Comparison of ENCODE assay signal across 8 mouse cellular contexts in genomic region chr16:90387161-90387671, GRCm38 (mm10). TPM values are rescaled to one million over a fixed set of nuclear protein-coding genes. Genes with fewer than 3 reads are reported as not detected.
A peak's percentile ranks its signal among the peaks of the same experiment; 100 is the strongest.
DNase-seq lines count a peak whose midpoint lies in the region; ATAC-seq lines count a peak whose summit lies in the region.

No protein-coding gene starts in this region.

- peak overlapping the region; percentile 85 for H3K4me2 ChIP-seq in embryonic facial prominence, embryonic 15.5 days (replicated peaks)
- peak overlapping the region; percentile 67 for H3K4me2 ChIP-seq in intestine, embryonic 14.5 days (ENCODE audit: low read length)
- H3K4me2 ChIP-seq in liver, embryonic 12.5 days, result peak overlapping the region; percentile 68
- peak overlapping the region; percentile 91 for H3K4me2 ChIP-seq in neural tube, embryonic 15.5 days

- no peak for ATAC-seq in frontal cortex, adult (ENCODE audit: low TSS enrichment)
- ATAC-seq in embryonic facial prominence, embryonic 15.5 days (ENCODE audit: insufficient number of reproducible peaks, low FRiP score, low TSS enrichment, low read depth), result no peak
- ATAC-seq in intestine, embryonic 14.5 days (replicated peaks; ENCODE audit: low FRiP score, low TSS enrichment, low read depth), result peak; percentile 20
- peak; percentile 35 for ATAC-seq in liver, embryonic 12.5 days
- no peak; the same call in 1 of the 2 replicates for ATAC-seq in neural tube, embryonic 15.5 days (ENCODE audit: low FRiP score)
- no peak for ATAC-seq in megakaryocyte-erythroid progenitor cell, adult 5-6 weeks (replicated peaks; ENCODE audit: low FRiP score, low TSS enrichment, poor library complexity, severe bottlenecking)

- no peaks in the 10 kb centered on the region for H3K9me3 ChIP-seq in embryonic facial prominence, embryonic 15.5 days (replicated peaks)
- no peaks in the 10 kb centered on the region for H3K9me3 ChIP-seq in intestine, embryonic 14.5 days (ENCODE audit: control insufficient read depth, low read length)
- 0 out of 2 replicates have a peak, but pooled peaks cover 3% of the 10 kb centered on the region for H3K9me3 ChIP-seq in liver, embryonic 12.5 days (replicated peaks)
- no peaks in the 10 kb centered on the region for H3K9me3 ChIP-seq in neural tube, embryonic 15.5 days (replicated peaks)

- H3K4me3 ChIP-seq in embryonic facial prominence, embryonic 15.5 days (replicated peaks), result peak overlapping the region; percentile 85
- H3K4me3 ChIP-seq in intestine, embryonic 14.5 days (ENCODE audit: low read depth, low read length), result peak overlapping the region; percentile 85
- H3K4me3 ChIP-seq in liver, embryonic 12.5 days, result peak overlapping the region; percentile 58
- peak overlapping the region; percentile 85 for H3K4me3 ChIP-seq in neural tube, embryonic 15.5 days (replicated peaks)

- WGBS in embryonic facial prominence, embryonic 15.5 days, result 3% methylated on average over 12 of the region's 12 CpGs
- 5% methylated on average over 12 of the region's 12 CpGs for WGBS in intestine, embryonic 14.5 days
- 15% methylated on average over 12 of the region's 12 CpGs for WGBS in liver, embryonic 12.5 days (ENCODE audit: insufficient replicate concordance)
- WGBS in neural tube, embryonic 15.5 days, result 2% methylated on average over 12 of the region's 12 CpGs

- H3K27ac ChIP-seq in embryonic facial prominence, embryonic 15.5 days (replicated peaks), result peak overlapping the region; percentile 95
- peak overlapping the region; percentile 94 for H3K27ac ChIP-seq in intestine, embryonic 14.5 days (ENCODE audit: low read depth)
- no peak overlapping the region for H3K27ac ChIP-seq in liver, embryonic 12.5 days
- H3K27ac ChIP-seq in neural tube, embryonic 15.5 days (replicated peaks), result peak overlapping the region; percentile 87

- H3K27me3 ChIP-seq in embryonic facial prominence, embryonic 15.5 days, result no peaks in the 10 kb centered on the region
- no peaks in the 10 kb centered on the region for H3K27me3 ChIP-seq in intestine, embryonic 14.5 days (replicated peaks; ENCODE audit: control insufficient read depth, insufficient read depth, low read length)
- peaks cover 70% of the 10 kb centered on the region for H3K27me3 ChIP-seq in liver, embryonic 12.5 days (replicated peaks)
- peaks cover 10% of the 10 kb centered on the region for H3K27me3 ChIP-seq in neural tube, embryonic 15.5 days (replicated peaks)

- H3K4me1 ChIP-seq in embryonic facial prominence, embryonic 15.5 days, result peaks cover 49% of the 10 kb centered on the region
- H3K4me1 ChIP-seq in intestine, embryonic 14.5 days (replicated peaks; ENCODE audit: control insufficient read depth, insufficient read depth, low read length), result peaks cover 37% of the 10 kb centered on the region
- peaks cover 7% of the 10 kb centered on the region for H3K4me1 ChIP-seq in liver, embryonic 12.5 days
- peaks cover 54% of the 10 kb centered on the region for H3K4me1 ChIP-seq in neural tube, embryonic 15.5 days

- peaks cover 13% of the 10 kb centered on the region for H3K36me3 ChIP-seq in embryonic facial prominence, embryonic 15.5 days
- peaks cover 11% of the 10 kb centered on the region for H3K36me3 ChIP-seq in intestine, embryonic 14.5 days (ENCODE audit: control insufficient read depth, insufficient read depth, low read length)
- peaks cover 14% of the 10 kb centered on the region for H3K36me3 ChIP-seq in liver, embryonic 12.5 days
- H3K36me3 ChIP-seq in neural tube, embryonic 15.5 days, result peaks cover 8% of the 10 kb centered on the region; the same call in 1 of the 2 replicates

- peak overlapping the region; percentile 94 for H3K9ac ChIP-seq in embryonic facial prominence, embryonic 15.5 days
- H3K9ac ChIP-seq in intestine, embryonic 14.5 days (ENCODE audit: low read length), result peak overlapping the region; percentile 84
- peak overlapping the region; percentile 61; the same call in 1 of the 2 replicates for H3K9ac ChIP-seq in liver, embryonic 12.5 days
- H3K9ac ChIP-seq in neural tube, embryonic 15.5 days (replicated peaks), result peak overlapping the region; percentile 89

- peak; percentile 21 to 37 for DNase-seq in frontal cortex, postnatal 36 days (ENCODE audit: low spot score in 2 of 2)
- DNase-seq in Muller cell, postnatal 12 days (ENCODE audit: inconsistent ontology term), result peak; percentile 75
- peak; percentile 80 for DNase-seq in intestine, embryonic 14.5 days (ENCODE audit: low spot score)

RNA-seq across cellular contexts. Expression of gene Hunk, which starts 1.4 kb away (rescaled TPM):
- polyA plus RNA-seq in embryonic facial prominence, embryonic 15.5 days (2015; fragmentation: Nextera tagmentation; extraction: Ambion mirVana), result 12.4 and 12.9 TPM in 2 replicates
- polyA plus RNA-seq in intestine, embryonic 14.5 days (2014; fragmentation: Nextera tagmentation; extraction: Ambion mirVana), result 11.0 and 12.2 TPM in 2 replicates
- polyA plus RNA-seq in liver, embryonic 12.5 days (2016; fragmentation: Nextera tagmentation; extraction: Ambion mirVana), result 2.6 and 2.8 TPM in 2 replicates
- polyA plus RNA-seq in neural tube, embryonic 15.5 days (2015; fragmentation: Nextera tagmentation; extraction: Ambion mirVana), result 5.1 and 6.1 TPM in 2 replicates
- not detected in 2 replicates for total RNA-seq in megakaryocyte-erythroid progenitor cell, adult 5-6 weeks (2014; fragmentation: Nextera tagmentation)
- not detected in 2 replicates for total RNA-seq in megakaryocyte-erythroid progenitor cell, adult 5-6 weeks (2017)

Comparison
In these comparisons a context has a peak if more than half of its experiments do, and no peak if none do; other contexts are left out.
1. DNase-seq: peak in every context shown above with its lines; median percentile 80 in intestine, embryonic 14.5 days; 75 in Muller cell, postnatal 12 days; 29 in frontal cortex, postnatal 36 days.
2. ATAC-seq: peak in intestine, embryonic 14.5 days (single experiment) and liver, embryonic 12.5 days (single experiment); none in frontal cortex, adult (single experiment), embryonic facial prominence, embryonic 15.5 days (single experiment), neural tube, embryonic 15.5 days (single experiment) and megakaryocyte-erythroid progenitor cell, adult 5-6 weeks (single experiment).
3. Peak in every context shown above with its lines, with median percentiles within 50 percentile points of each other: H3K4me2 ChIP-seq, H3K4me3 ChIP-seq and H3K9ac ChIP-seq.